Mouse (Mus musculus) gastrocnemius, postnatal 10 days (tissue): Measurements from ENCODE around the gene Trpm6. TPM values are rescaled to one million over a fixed set of nuclear protein-coding genes. Genes with fewer than 3 reads are reported as not detected.

Source experiments
- DNase-seq: peaks from one replicate; pipeline ENCODE4 v3.0.0; 2021; ENCODE audit warnings: mixed read lengths
- total RNA-seq, 2 experiments: library from RNA; stranded (reverse); gene quantifications; 2 replicates each; pipeline ENCODE4 v1.2.3; 2021

Trpm6 gene
- total RNA-seq, 2 experiments from 2014 or later = 0.12 to 0.45 TPM

GRCm38 (mm10) chr19:18889117-18889627, 139.4 kb downstream of the Trpm6 start:
- DNase-seq = no peak

- no peak for DNase-seq
Observed at GRCm38 (mm10) chr19:18889632-18890031, 139.8 kb downstream of the Trpm6 start.

GRCm38 (mm10) chr19:18890216-18890615, 140.4 kb downstream of the Trpm6 start:
- DNase-seq = no peak

GRCm38 (mm10) chr19:18898238-18898637, 148.5 kb downstream of the Trpm6 start:
- no peak for DNase-seq

- DNase-seq = no peak
Observed at GRCm38 (mm10) chr19:18902041-18902693, 152.4 kb downstream of the Trpm6 start.

- no peak for DNase-seq
Observed at GRCm38 (mm10) chr19:18902694-18903067, 152.9 kb downstream of the Trpm6 start.

- DNase-seq = no peak
Observed at GRCm38 (mm10) chr19:18905511-18905910, 155.7 kb downstream of the Trpm6 start.

GRCm38 (mm10) chr19:18909641-18910040, 159.9 kb downstream of the Trpm6 start:
- DNase-seq = peak; percentile 10

GRCm38 (mm10) chr19:18911755-18912340, 162.1 kb downstream of the Trpm6 start:
- DNase-seq = no peak

- no peak for DNase-seq
Observed at GRCm38 (mm10) chr19:18941391-18941790, 191.6 kb downstream of the Trpm6 start.

Other genes with a start within 250 kb of the Trpm6 start
- 10 to 100 TPM; 31.7 to 37.6 TPM for gene Ostf1, start 118.2 kb upstream of the Trpm6 start, total RNA-seq
- gene Nmrk1, start 118.0 kb upstream of the Trpm6 start, total RNA-seq = 1 to 10 TPM; 3.1 to 4.0 TPM
- 10 to 100 TPM; 55.6 to 58.0 TPM for gene Carnmt1, start 79.2 kb upstream of the Trpm6 start, total RNA-seq
- 1 to 10 TPM; 3.2 to 3.9 TPM for gene D030056L22Rik, start 36.8 kb upstream of the Trpm6 start, total RNA-seq